Mouse (Mus musculus) adrenal gland, adult 2 months (tissue): Measurements from ENCODE around the gene Ddx60. TPM values are rescaled to one million over a fixed set of nuclear protein-coding genes. Genes with fewer than 3 reads are reported as not detected.
"Not testable (repeated sequence)": the region's sequence is repeated elsewhere in the genome, so short reads cannot be mapped to it uniquely, and the experiment has no call there.

ENCODE experiments used
- DNase-seq: peaks from one replicate; pipeline ENCODE4 v3.0.0; 2021
- long read RNA-seq: library from polyadenylated mRNA; stranded (forward); transcript quantifications from one replicate; pipeline ENCODE4 v2.0.0, GENCODE M21; 2021
- polyA plus RNA-seq: library from polyadenylated mRNA; depleted of rRNA; stranded (reverse); fragments of >200 nt; gene quantifications from 2 replicates; pipeline ENCODE4 v1.2.3, GENCODE M21; 2012; rRNA removed
- total RNA-seq, 2 experiments: library from RNA; stranded (reverse); gene quantifications; 2 replicates each; pipeline ENCODE4 v1.2.3; 2021

Gene Ddx60
- total RNA-seq (1 to 10 TPM; 3.1 to 3.8 TPM), polyA plus RNA-seq (0.41 and 1.0 TPM in 2 replicates)
- long read RNA-seq, partial matches to known transcripts, result 1 of 1 reads
- long read RNA-seq, other reads (novel, unspliced or antisense), result 0 of 1 reads

GRCm38 (mm10) chr8:61927777-61928494 is at the start of gene Ddx60:
Ddx60 (plus strand) TSS chr8:61928087.
- DNase-seq, result peak; percentile 80

- peak; percentile 54 for DNase-seq
Observed at GRCm38 (mm10) chr8:61894062-61894461, 33.8 kb upstream of the Ddx60 start.

GRCm38 (mm10) chr8:61896742-61897141 is 31.1 kb upstream of the Ddx60 start:
- no peak for DNase-seq

GRCm38 (mm10) chr8:61897402-61897801 is 30.5 kb upstream of the Ddx60 start:
- no peak for DNase-seq

GRCm38 (mm10) chr8:61901028-61901717 is 26.7 kb upstream of the Ddx60 start:
- no peak for DNase-seq

GRCm38 (mm10) chr8:61902521-61902920 is 25.4 kb upstream of the Ddx60 start, which contains the start of gene Palld:
Palld (minus strand) TSS chr8:61902690.
- no peak for DNase-seq

GRCm38 (mm10) chr8:61908303-61909215 is 19.3 kb upstream of the Ddx60 start:
- peak; percentile 33 for DNase-seq

GRCm38 (mm10) chr8:61909313-61909712 is 18.6 kb upstream of the Ddx60 start:
- DNase-seq, result no peak

- DNase-seq, result no peak
Observed at GRCm38 (mm10) chr8:61912817-61913216, 15.1 kb upstream of the Ddx60 start.

- DNase-seq, result no peak
Observed at GRCm38 (mm10) chr8:61913957-61914356, 13.9 kb upstream of the Ddx60 start.

- DNase-seq, result no peak
Observed at GRCm38 (mm10) chr8:61917287-61917686, 10.6 kb upstream of the Ddx60 start.

- no peak for DNase-seq
Observed at GRCm38 (mm10) chr8:61919145-61919788, 8.6 kb upstream of the Ddx60 start.

GRCm38 (mm10) chr8:61920389-61920788 is 7.5 kb upstream of the Ddx60 start:
- DNase-seq, result no peak

- DNase-seq, result no peak
Observed at GRCm38 (mm10) chr8:61921454-61922054, 6.3 kb upstream of the Ddx60 start.

GRCm38 (mm10) chr8:61924518-61924917 is 3.4 kb upstream of the Ddx60 start:
- no peak for DNase-seq

- no peak for DNase-seq
Observed at GRCm38 (mm10) chr8:61933243-61933642, 5.4 kb downstream of the Ddx60 start.

GRCm38 (mm10) chr8:61937576-61937975 is 9.7 kb downstream of the Ddx60 start:
- no peak for DNase-seq

- not testable (repeated sequence) for DNase-seq
Observed at GRCm38 (mm10) chr8:61964591-61965375, 36.9 kb downstream of the Ddx60 start.

- DNase-seq, result no peak
Observed at GRCm38 (mm10) chr8:61969581-61969980, 41.7 kb downstream of the Ddx60 start.

- DNase-seq, result peak; percentile 51
Observed at GRCm38 (mm10) chr8:61984941-61985340, 57.1 kb downstream of the Ddx60 start.
